Mouse (Mus musculus): ENCODE results near the gene Lcp1.

The Lcp1 gene

GRCm38 (mm10) chr14:75280406-75280805 is 149.5 kb downstream of the Lcp1 start:
- no peak for DNase-seq (ENCODE audit: low read depth)

All from c-Kit-positive CD71-negative TER-119-negative erythroid progenitor cells, embryonic 14.5 days (primary cell).